Mouse (Mus musculus) T-cell, adult 2 months (primary cell): ENCODE data around the gene Hyal3.

Experiments used
- DNase-seq: peaks from one replicate; pipeline ENCODE4 v3.0.0; 2022; ENCODE audit warnings: low spot score

Hyal3 gene

GRCm38 (mm10) chr9:107617461-107617860 lies 36.8 kb downstream of the Hyal3 start:
- DNase-seq, result no peak

- DNase-seq, result no peak
These were observed 37.5 kb downstream of the Hyal3 start for GRCm38 (mm10) chr9:107618098-107618497.

GRCm38 (mm10) chr9:107618778-107619545 lies 38.3 kb downstream of the Hyal3 start:
- no peak for DNase-seq

DNA sequence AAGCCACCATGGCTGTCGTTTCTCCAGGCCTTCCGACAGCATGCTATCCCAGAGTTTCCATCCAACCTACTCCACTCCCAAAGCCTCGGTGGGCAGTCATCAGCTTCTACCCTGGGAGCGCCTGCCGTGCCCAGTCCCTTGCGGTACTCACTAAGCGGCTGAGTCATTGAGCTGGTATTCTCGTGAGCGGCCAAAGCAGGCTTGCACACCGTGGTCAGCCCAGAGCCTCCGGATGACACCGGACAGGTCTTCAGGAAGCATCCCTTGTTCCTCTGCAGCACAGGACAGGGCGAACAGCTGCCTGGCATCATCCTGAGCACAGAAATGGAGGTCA lies 38.9 kb downstream of the Hyal3 start:
- no peak for DNase-seq

- DNase-seq, result no peak
These were observed 40.3 kb downstream of the Hyal3 start for GRCm38 (mm10) chr9:107620954-107621353.

- DNase-seq, result peak; percentile 72
These were observed 43.9 kb downstream of the Hyal3 start for GRCm38 (mm10) chr9:107624539-107624938.

DNA sequence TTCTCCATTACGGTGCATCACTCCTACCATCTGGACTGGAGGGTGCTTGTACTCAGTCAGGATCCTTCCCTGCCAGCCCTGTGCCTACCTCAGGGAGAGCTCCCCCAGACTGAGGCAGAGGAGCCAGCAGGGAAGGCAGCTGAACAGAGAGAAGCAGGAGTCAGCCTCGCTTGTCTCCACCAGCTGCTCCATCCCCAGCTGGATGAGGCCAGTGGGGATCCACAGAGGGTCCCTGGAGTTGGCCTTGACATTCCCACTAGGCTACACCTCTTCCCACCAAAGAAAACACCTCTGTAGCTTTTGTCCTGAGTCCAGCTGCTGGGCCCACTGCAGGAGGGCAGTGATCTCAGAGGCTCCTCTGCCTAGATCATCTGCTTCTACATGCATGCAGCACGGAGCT lies 44.3 kb downstream of the Hyal3 start:
- no peak for DNase-seq

- DNase-seq, result no peak
These were observed 44.9 kb downstream of the Hyal3 start for GRCm38 (mm10) chr9:107625351-107626128.

- no peak for DNase-seq
These were observed 45.7 kb downstream of the Hyal3 start for GRCm38 (mm10) chr9:107626158-107626843.

DNA sequence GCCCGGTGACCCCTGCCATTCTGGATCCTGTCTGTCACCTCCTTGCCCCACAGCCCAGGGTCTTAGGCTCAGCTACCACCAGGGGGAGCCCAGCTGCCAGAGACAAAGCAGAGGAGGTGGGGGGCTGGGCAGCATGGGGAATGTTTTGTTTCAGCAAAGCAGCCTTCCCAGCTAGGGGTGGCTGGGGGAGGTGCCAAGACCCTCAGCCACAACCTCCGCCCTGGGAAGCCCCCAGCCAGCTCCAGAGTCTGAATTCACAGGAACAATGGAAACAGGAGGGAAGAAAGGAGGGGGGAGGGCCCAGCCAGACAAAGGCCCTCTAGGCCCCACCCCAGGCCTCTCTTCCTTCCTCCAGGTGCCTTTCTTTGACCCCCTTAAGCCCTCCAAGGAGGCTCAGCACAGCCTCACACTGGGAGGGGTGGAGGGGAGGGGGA lies 46.2 kb downstream of the Hyal3 start:
- peak; percentile 78 for DNase-seq

- no peak for DNase-seq
These were observed 47.0 kb downstream of the Hyal3 start for GRCm38 (mm10) chr9:107627387-107628255.

DNA sequence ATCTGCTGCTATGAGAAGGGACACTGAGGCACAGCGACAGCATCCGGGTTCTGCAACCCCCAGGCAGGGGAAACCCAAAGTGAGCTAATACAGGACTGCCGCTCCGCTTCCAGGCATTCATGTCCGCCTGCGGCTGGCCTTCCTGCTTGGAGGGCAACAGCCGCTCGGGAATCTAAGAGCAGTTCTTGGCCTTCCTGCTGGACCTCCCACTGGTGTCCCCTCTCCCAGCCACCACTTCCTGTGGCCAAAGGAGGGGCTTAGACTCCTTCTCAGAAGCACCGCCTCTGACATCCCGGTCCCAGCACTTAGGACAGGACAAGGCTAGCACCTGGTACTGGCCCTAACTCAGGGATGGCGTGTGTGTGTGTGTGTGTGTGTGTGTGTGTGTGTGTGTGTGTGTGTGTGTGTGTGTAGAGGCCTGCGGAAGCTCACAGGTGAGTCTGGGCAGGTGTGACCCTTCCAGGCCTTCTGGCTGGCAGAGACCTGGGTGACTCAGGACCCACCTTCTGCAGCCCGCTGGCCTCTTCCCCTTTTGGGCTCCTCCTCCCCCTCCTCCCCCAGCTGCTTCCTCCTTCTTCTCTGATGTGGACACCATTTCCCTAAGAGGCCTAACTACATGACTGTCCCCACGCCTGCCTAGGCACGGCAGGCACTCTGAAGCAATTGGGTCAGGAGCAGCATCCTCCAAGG lies 48.2 kb downstream of the Hyal3 start:
- DNase-seq, result no peak

GRCm38 (mm10) chr9:107629411-107629730 lies 48.8 kb downstream of the Hyal3 start:
- no peak for DNase-seq

DNA sequence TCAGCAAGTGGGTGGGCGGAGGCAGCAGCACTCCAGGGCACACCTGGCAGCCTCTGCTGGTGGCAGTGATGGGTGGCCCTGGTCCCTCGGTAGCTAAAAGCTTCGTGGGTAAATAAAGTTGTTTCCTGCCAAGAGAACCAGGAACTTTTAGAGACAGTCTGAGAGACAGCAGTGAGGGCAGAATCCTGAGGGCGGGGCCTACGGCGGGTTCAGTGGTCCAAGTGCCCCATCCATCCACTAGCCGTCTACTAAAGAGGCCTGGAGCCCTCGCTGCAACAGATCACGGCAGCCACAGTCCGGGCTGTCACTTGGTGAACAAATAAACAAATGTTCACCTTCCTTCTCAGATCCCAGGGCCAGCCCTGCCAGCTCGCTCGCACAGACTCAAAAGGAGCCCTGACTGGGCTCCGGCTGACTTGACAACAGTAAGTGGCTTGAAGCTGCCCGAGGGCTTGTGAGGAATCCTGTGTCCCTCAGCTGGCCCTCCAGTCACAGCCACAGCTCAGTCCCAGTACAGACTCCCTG lies 49.3 kb downstream of the Hyal3 start:
- peak; percentile 62 for DNase-seq

DNA sequence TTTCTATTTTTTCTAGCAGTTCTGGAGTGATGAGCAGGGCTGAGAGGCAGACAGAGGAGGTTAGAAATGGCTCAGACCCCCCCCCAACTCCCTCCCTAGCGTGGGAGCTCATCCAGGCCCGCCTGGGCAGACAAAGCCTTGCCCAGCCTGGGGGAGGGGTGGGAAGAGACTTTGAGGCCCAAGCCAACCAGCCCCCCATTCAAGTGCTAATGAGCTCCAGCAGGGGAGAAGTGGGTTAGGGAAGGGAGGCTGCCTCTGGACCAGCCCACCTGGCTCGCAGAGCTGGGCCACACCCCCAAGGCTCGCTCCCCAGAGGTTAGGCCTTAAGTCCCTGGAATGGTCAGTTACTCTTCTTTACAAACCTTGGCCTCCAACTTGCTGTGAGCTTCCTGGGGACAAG lies 50.0 kb downstream of the Hyal3 start:
- no peak for DNase-seq

GRCm38 (mm10) chr9:107631311-107631826 lies 50.8 kb downstream of the Hyal3 start:
- no peak for DNase-seq

DNA sequence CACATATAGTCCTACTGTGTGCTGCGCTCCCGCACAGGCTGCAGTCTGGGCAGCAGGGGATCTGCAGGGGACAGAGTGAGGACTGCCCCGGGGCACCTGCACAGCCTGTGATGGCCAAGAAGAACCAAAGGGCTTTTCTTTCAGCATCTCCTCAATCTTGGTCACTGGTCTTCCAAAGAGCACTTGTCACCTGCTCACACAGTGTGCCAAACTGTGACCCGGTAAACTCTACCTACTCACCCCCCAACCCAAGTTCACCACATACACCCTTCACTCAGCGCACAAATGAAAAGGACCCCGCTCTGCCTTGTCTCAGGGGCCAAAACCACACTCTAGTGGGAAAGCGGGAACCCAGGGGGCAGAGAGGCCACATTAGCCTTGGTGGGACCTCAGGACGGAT lies 51.2 kb downstream of the Hyal3 start:
- DNase-seq, result no peak

DNA sequence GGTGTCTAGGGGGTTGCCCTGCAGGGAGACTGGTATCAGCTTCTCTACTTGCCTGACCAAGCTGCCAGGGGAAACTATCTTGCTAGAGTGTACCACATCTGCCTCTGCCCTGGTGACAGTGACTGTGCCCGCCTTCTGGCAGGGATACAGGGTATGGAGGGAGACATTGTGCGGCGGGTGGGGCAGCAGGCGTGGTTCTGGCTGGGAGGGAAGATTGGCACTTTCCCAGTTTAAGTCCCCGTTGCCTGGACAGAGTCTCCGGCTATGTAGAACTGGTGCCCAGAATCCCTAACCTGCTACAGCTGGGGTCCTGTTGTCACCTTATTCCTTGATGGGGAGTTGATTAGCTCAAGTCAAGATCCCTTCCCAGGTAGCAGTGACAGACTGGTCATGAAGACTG lies 51.9 kb downstream of the Hyal3 start:
- no peak for DNase-seq

- DNase-seq, result peak; percentile 90
These were observed 52.6 kb downstream of the Hyal3 start for GRCm38 (mm10) chr9:107633091-107633660.

DNA sequence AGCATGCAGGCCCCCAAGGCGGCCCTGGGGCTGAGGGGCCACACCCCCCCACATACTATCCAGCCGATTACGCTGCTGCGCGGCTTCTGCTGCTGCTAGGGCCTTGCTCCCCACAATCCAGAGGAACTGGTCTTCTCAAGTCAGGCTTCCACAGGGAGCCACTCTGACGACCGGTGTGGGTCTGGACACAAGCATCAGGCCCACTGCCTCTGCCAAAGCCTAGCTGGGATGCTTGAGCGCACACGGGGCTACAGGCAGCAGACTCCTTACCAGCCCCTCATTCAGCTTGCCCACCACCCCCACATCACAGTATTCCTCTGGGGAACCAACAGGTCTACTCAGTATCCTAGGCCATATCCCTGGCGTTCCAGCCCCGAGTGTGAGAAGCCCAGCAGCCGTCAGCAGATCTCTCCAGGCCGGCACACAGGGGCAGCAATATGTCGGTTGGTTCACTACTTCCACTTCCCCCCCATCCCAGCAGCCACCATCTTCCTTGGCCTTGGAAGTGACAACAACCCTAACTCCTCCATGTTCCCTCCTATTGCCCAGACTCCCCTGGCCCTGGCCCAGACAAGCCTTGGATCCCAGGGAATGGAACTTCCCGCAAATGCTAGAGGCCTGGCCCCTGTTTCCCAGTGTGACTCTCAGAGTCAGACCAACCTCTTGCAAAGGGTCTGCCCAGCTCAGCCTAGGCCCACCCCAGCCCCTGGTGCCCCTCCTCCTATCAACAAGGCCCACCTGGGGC lies 53.2 kb downstream of the Hyal3 start:
- no peak for DNase-seq
